Mouse (Mus musculus) layer of hippocampus, postnatal 36 days (tissue): ENCODE data around the gene Cyp4x1. TPM values are rescaled to one million over a fixed set of nuclear protein-coding genes. Genes with fewer than 3 reads are reported as not detected.
A peak's percentile ranks its signal among the peaks of the same experiment; 100 is the strongest.
"Not testable (repeated sequence)": the region's sequence is repeated elsewhere in the genome, so short reads cannot be mapped to it uniquely, and the experiment has no call there.

ENCODE experiments used
- DNase-seq, 2 experiments: peaks; one replicate each; pipeline ENCODE4 v3.0.0; 2022
- total RNA-seq, 2 experiments: library from RNA; stranded (reverse); gene quantifications; 2 replicates each; pipeline ENCODE4 v1.2.3; 2021

The Cyp4x1 gene
- total RNA-seq: 1 to 10 TPM; 7.0 to 7.2 TPM

DNA sequence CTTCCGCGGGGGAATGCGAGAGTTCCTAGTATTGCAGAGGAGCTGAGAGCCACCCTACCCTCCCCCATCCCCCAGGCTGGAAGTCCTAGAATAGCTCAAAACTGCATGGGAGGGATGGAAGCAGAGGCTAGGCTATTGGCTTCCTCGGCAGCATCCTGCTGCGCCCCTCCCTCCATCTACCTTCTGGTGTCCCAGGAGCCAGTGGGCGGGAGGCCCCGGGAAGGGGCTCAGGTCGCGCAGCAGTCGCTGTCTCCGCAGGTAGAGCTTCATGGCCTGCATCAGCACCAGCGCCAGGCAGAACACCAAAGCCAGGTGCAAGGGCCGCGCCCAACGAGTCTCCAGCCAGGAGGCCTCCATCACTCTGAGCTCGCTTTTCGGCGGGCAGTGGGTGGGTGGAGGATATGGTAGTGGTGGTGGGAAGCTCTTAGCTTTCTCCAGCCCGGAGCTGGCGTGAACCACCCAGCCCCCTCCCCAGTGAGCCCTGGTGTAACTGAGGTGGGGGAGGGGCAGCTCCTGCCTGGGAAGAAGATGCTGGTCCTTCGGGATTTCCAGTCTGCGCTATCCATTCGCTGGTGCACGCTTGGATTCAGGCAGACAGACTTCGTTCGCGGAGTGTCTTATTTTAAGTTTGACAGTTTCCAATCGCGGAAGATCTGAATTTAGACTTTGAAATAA, at the start of gene Cyp4x1:
Gene Cyp4x1 (minus strand): TSS at position 661 of the 675 bp plus-strand sequence.
- DNase-seq: peak; percentile 66 to 69

DNA sequence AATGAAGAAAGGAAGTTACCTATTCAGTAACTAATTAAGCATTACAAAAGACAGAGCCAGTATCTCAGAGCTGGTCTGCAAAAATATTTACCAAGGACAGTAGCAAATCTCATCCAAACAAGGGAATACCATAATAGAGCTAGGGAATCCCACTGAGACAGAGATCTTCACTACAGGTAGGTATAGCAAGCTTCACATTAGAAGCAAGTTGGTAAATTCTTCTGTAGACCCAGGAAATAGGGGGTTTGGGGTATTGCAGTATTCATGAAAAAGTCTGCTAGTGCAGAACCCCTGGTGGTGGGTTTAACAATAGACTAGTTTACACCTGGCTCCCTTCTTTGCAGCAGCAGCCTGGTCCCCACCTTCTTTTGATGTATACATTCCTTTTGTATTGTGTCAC, 42.1 kb upstream of the Cyp4x1 start:
- not testable (repeated sequence) for DNase-seq

GRCm38 (mm10) chr4:115174694-115175353, 40.7 kb upstream of the Cyp4x1 start:
- no peak for DNase-seq

DNA sequence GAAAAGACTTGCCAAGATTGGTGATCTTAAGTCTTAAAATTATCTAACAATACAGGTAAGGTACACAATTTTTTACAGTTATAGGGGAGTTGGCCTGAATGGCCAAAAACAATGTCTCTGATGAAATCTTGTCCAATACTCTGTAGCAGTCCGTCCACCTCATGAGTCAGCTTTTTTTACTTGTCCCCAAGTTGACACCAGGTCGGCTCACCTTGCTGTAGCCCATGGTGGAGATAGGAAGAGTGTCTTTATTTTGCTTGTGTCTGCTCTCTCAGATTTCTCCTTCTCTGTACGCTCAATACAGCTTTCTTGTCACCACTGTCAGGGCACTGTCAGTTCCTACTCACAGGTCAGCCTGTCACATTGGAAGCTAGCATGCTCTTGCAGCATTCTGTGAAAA, 24.9 kb upstream of the Cyp4x1 start:
- not testable (repeated sequence) for DNase-seq

DNA sequence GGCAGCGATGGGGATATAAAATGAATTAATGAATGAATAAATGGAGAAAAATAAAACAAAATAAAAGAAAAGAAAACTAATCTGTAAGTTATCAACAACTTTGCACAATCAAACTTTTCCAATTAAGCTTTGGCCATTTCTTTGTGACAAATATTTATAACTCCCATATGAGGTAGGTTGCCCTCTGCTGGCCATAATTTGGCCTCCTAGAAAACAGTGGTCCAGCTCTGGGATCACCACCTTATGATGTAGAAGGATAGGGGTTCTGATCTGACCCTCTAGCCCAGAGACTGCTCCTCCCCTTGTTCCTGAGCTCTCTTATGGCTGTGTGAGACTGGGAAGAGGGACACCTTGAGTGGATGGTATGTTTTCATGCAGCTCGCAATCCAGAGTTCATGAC, 20.6 kb upstream of the Cyp4x1 start:
- DNase-seq: no peak

DNA sequence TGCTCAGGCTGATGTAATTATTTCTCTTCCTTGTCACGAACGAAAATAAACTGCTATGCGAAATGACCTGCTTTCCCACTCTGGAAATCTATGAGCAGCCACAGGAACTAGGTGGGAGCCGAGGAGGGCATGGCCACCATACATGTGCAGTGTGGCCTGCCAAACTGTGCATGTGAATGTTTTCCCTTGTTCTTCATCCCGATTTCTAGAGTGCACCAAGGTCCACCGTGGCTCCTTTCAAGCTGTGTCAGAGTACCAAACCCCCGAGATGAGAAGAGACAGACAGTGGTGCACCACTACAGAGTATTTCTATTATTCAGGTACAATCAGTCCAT, 182 bp upstream of the Cyp4x1 start:
- no peak for DNase-seq

DNA sequence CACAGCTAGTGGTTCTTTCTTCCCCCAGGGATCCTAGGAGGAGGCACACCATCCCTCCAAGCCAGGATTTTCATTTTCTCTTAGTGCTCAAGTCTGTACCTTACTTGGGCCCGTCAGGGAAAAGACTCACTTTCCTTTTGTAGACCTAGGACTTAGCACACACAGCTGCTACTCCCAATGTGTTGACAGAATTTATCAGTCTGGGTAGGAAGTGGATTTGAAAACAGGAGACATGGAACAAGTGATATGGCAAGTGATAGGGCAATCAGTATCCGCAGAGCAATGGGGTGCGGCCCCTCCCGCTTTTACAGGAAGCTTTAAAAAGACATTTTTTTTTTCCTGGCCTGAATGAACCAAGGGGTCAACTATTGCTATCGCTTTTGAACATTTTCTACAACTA, 996 bp downstream of the Cyp4x1 start:
- DNase-seq: peak in 1 of 2 experiments; percentile 2

DNA sequence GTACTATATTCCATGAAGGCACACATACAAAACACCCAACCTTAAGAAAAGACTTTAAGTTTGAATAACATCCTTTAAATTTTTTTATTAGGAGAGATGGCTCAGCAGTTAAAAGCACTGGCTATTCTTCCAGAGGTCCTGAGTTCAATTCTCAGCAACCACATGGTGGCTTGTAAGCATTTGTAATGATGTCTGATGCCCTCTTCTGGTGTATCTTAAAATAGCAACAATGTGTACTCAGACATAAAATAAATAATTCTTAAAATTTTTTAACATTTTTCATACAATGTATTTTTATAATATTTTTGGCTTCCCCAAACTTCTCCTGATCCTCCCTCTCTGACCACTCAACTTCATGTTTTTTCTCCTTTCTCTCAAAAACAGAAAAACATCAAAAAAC, 9.4 kb downstream of the Cyp4x1 start:
- DNase-seq: no peak

DNA sequence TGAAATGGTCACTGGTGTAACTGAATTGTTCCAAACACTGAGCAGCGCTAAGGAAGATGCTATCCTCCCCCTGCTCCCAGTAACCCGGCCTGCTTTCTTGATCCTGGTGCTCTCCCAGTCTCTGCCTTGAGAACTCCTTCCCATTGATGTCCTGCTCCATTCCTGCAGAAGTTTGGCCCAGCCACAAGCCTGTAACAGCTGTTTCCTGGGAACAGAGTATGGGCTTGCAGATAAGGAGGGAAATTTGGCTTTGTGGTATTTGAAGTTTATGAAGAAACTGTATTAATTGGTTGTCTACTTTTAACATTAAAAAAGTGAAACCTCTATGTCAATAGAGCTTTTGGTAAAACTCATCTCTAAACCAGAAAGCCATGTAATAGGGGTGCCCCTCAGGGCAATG, 10.6 kb downstream of the Cyp4x1 start:
- no peak for DNase-seq

DNA sequence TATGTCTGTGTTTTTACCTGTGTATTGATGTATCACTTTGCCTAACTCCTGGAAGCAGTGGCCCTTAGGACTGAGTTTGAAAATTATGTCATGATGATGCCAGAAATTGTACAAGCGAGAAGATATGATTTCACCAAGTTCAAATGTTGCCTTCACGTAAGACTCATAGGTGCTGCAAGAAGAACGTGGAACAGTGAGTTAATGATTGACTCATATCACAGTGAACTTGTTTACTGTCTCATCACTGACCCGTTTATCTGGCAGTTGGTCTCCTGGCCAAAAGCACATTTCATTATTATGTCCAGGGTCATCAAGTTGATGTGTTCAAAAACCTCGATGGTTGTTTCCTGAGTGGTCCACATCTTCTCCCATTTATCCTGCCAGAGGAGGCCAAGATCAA, 12.5 kb downstream of the Cyp4x1 start:
- no peak for DNase-seq

DNA sequence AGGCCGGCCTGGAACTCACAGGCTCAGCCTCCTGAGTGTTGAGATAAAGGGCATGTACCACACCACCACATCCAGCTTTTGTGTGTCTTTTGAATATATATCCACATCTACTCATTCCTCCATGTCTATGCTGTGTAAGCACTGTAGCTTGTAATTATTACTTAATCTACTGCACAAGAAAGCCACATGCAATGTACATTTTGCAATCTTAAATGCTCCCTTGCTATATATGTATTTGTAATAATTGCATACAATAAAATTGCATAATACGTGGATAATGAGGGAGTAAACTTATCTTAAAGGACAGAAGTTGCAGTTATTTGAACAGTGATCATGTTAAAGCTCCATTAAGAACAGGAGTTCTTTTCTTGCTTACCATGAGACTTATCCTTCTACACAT, 12.9 kb downstream of the Cyp4x1 start:
- no peak for DNase-seq

DNA sequence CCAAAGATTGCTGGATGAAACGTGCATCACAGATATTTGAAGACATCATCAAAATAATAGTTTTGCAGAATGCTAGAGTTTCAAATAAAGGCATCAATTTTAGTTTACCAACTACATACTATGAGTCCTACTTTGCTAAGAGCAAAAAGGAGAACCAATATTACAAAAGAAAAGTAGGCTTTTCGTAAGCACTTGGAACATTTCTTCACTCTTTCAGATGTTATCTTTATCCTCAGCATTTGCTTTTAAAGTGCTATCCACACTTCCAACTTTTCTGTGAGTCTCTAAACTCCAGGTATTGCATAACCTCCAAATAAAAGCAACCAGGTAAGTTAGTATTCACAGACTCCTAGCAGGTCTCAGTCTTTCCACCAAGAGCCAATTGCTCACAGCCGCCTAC, 14.4 kb downstream of the Cyp4x1 start:
- no peak for DNase-seq

DNA sequence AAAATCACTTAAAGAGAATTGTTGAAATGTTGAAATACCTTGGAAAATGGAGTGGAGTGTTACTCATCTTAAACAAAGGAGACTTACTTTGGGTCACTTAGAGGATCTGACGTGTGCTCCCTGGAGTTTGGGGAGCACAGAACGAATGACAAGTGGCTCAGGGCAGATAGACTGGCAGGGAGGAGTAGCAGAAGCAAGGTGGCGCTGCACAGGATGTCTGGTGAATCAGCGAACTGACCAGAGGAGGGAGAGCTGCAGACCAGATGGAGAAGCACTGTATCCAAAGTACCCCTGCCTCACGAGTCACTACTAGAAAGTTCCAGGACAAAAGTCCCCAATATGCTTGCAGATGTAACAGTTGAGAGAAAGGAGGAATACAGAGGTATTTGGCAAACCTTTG, 20.8 kb downstream of the Cyp4x1 start:
- DNase-seq: no peak

- DNase-seq: no peak
Measured at GRCm38 (mm10) chr4:115111167-115111566, 22.9 kb downstream of the Cyp4x1 start.

- DNase-seq: no peak
Measured at GRCm38 (mm10) chr4:115103510-115103909, 30.6 kb downstream of the Cyp4x1 start.

DNA sequence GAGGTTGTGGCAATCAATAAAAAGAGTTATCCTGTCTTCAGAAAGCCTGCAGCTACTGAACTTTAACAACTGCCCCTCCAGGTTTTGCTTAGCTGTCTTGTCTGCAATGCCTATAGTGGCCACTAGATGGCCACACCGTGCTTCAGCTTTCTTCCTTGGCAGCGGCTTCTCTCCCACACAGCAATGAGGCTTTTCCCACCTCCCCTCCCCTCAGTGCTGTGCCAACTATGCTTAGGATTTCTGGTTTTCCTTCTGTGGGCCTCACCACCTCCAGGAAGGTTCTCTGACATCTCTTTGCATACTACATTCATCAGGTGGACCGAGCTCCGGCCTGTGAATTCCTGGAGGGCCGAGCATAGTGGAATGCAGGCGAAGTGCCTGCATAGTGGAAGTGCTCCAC, 32.4 kb downstream of the Cyp4x1 start:
- peak; percentile 41 to 48 for DNase-seq

GRCm38 (mm10) chr4:115097146-115097496, 37.0 kb downstream of the Cyp4x1 start:
- no peak for DNase-seq

- DNase-seq: no peak
Measured at GRCm38 (mm10) chr4:115096435-115097145, 37.5 kb downstream of the Cyp4x1 start.

GRCm38 (mm10) chr4:115095671-115096434, 38.2 kb downstream of the Cyp4x1 start:
- peak in 1 of 2 experiments; percentile 8 for DNase-seq

- DNase-seq: no peak
Measured at GRCm38 (mm10) chr4:115094056-115094455, 40.0 kb downstream of the Cyp4x1 start.

- DNase-seq: no peak
Measured at GRCm38 (mm10) chr4:115093331-115093864, 40.7 kb downstream of the Cyp4x1 start.

- DNase-seq: no peak
Measured at GRCm38 (mm10) chr4:115091806-115092205, 42.3 kb downstream of the Cyp4x1 start.

- DNase-seq: no peak
Measured at GRCm38 (mm10) chr4:115090592-115090991, 43.5 kb downstream of the Cyp4x1 start.
